Mouse (Mus musculus): ENCODE results near the gene Mcu. TPM values are rescaled to one million over a fixed set of nuclear protein-coding genes. Genes with fewer than 3 reads are reported as not detected.

Mcu gene
- 10 to 100 TPM; 36.3 to 43.3 TPM for total RNA-seq (2021)
- long read RNA-seq, experiment 1, partial matches to known transcripts, result 0 of 7 reads
- long read RNA-seq, experiment 1, other reads (novel, unspliced or antisense), result 3 of 7 reads
- long read RNA-seq, experiment 2, transcript Mcu-202 (8 exons, 2,872 nt), result major isoform, 18 of 22 reads
- long read RNA-seq, experiment 2, partial matches to known transcripts, result 1 of 22 reads
- long read RNA-seq, experiment 2, other reads (novel, unspliced or antisense), result 3 of 22 reads

DNA sequence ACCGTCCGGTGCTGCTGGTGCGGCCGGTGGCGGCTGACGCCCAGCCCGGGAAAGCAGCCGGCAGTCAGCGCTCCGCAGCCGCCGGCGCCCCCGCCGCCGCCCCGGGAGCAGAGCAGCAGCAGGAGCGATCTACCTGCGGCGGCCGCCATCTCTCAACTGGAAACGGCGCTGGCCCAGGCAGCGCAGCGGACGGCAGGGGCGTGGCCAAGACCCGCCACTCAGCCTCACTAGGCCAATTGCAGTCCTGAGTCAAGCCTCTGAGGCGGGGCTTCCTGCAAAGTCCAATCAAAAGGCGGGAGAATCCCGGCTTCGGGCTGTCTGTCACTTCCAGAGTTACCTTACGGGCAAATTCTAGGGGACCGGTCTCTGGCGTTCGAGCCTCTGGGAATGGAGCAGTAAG lies at the start of gene Mcu:
Gene Mcu, minus strand, starts transcription at position 171 of the 400 bp plus-strand sequence.
- DNase-seq (ENCODE audit: low spot score in 2 of 2), result peak; percentile 79 to 89

DNA sequence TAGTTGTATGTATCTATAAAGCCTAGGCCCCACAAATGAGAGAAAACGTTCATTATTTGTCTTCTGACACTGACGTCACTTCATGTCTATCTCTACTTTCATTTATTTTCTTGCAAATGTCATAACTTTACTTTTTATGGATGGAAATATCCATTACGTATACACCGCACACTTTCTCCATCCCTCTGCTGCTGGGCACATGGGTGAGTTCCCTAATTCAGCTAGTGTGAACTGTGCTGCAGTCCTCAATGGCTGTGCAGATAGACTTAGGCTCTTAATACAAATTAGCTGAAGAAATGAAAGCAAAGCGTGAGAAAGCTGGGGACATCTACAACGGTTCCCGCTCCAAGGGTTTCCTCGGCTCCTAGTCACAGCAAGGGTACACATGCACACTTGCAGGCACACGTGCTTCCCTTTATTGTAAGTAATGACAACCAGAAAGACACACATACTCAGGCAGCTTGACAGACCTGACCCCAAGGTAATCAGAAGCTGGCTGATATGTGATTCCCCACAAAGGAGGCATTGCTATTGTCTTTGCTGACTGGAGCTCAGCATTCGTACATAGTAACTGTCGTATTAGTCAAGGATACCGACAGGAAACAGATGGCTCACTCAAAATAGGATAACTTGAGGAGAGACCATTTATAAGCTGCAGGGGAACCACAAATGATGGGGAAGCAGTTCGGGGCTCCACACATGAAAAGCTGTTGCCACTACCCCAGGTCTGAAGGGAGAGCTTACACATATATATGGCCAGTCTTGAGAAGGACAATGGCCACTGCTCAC lies 49.2 kb upstream of the Mcu start:
- DNase-seq (ENCODE audit: low spot score in 2 of 2), result no peak

DNA sequence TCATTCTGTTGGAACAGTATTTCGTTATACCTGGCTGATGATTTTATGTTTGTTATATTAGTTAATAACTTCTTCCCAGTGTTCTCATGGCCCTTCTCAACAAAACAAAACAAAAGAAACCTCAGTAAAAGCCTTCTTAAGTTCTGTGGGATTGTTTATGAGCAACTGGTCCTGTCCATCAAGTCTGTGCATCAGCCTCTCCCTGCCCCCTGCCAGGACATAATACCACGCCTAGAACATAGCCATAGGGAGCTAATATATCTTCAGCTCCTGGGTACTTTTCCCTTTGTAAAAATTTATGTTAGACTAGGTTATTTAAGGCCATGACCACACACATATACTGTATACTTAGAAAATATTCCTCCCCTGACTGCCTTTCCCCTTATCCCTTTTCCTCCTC lies 48.3 kb upstream of the Mcu start:
- DNase-seq (ENCODE audit: low spot score in 2 of 2), result no peak

DNA sequence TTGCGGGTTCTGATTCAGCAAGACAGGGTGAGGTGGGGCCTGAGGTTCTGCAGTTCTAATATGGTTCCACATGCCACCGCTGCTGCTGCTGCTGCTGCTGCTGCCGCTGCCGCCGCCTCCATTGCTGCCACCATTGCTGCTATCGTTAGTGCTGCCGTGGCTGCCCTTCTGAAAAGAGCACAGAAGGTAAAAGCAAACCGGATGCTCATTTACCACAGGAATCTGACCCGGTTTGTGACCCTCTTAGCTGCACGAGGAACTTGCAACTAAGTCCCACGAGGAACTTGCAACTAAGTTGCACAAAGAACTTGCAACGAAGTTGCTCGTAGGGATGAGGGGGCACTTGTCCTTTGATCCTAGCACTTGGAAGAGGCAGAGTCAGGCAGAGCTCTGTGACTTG lies 40.3 kb upstream of the Mcu start:
- DNase-seq (ENCODE audit: low spot score in 2 of 2), result no peak

DNA sequence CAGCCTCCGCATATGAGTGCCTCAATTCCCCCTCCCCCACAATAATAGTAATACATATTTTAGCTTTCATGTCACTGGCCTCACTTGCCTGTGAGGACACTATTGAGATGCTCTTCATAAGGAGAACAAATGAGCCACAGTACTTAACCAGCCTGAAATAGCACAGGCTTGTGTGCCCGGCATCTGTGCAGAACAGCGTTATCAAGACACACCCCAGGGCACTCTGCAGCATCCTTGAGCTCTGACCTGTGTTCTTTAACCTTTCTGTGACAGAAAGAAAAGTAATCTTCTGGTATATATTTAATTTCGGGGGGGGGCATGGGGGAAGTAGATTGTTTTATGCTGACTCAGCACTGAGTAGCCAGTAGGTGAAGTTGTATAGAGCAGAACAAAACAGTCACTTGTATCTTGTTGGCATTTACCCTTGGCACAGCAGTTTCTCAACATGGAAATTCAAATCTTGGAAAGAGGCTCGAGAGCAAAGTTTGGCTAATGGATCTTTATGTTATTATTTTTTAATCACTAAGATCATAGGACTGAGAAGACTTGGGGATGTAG lies 30.4 kb upstream of the Mcu start:
- DNase-seq (ENCODE audit: low spot score in 2 of 2), result no peak

DNA sequence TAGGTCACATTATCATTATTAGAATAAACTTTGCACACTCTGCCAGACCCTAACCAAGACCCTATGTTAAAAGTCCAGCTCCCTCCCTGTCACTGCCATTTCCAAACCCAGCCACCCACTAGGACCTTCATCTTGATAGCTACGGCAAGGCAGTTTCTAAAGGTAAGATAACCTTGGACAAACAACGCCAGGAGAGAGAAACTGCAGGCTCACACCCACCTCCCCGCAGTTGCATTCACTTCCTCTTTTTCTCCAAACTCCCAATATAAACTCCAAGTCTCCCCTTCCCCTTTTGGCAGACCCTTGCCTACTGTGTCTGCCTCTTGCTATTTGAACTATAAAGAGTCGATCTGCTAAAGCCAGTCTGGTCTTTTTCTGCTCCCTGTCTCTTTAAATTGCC lies 28.7 kb upstream of the Mcu start:
- DNase-seq (ENCODE audit: low spot score in 2 of 2), result no peak

DNA sequence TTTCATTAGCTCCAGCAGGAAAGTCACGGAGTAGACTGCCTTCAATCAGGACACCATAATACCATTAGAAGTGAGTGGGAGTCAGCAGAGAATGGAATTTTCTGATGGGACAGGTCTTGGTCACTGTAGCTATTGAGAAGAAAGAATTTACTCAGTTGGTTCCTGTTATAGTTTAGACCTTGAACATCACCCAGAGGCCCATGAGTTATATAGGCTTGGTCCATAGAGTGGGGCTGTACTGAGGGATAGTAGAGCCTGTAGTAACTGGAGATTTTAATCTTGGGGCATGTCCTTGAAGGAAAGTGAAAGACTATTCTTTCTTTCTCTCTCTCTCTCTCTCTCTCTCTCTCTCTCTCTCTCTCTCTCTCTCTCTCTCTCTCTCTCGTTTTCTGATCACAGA lies 28.2 kb upstream of the Mcu start:
- no peak for DNase-seq (ENCODE audit: low spot score in 2 of 2)

DNA sequence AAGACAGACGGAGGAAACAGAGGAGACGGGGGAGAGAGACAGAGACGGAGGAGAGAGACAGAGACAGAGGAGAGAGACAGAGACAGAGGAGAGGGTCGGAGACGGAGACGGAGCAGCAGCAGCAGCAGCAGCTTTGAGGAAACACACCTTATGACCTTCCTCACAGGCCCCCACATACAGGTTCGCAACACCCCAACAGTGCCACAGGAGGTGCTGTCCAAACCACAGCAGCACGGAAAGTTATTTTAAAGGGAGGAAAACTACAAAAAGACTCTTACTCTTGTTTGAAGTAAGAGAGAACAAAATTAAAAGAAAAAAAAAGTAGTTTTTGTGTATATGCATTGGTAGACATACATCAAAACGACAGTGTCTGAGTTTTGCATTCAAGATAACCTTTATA lies 27.2 kb upstream of the Mcu start:
- DNase-seq (ENCODE audit: low spot score in 2 of 2), result no peak

DNA sequence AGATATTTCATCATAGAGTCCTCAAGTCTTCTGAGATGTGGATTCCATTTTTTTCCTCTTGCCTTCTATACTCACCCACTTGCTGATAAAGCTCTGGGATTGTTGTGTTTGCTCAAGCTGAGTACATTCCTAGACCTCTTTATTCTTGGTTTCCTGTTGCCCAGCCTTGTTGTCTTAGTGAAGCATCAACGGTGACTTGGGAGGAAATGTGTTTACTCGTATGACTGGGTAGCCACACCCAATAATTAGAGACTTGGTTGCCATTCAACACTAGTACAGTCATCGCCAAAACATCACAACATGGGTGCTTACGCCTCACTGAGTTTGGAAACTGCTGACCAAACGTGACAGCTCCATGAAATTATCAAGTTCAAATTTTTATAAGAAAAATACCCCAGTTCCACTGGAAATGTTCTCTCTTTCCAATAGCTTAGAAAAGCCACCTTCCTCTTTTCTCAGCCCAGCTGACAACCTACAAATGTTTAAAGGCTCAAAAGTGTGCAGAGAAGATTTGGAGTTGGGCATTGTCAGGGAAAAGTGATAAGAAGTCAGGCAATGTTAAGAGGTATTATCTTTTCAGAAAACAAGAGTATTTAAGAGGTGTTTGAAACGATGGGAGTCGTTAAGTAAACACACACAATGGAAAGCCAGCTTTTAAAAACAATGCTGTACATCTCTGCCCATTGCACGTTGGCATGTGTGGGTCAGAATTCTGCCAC lies 26.3 kb upstream of the Mcu start:
- no peak for DNase-seq (ENCODE audit: low spot score in 2 of 2)

DNA sequence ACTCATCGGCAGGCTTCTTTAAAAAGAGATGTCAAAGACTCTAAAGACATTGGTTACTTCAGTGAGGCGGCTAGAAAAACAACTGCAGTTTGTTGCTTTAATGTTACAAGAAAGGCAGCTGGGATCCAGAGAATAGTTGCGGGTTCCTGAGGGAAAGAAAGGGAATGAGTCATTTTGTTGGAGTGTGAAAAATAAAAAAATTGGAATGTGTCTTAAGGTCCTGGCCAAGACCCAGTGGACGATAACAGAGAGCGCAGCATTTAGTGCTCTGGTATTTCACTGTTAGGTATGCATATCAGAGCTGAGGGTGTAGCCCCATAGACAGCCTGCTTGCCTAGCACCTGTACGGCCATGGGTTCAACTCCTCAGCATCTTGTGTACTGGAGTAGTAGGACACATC lies 22.1 kb upstream of the Mcu start:
- DNase-seq (ENCODE audit: low spot score in 2 of 2), result no peak

DNA sequence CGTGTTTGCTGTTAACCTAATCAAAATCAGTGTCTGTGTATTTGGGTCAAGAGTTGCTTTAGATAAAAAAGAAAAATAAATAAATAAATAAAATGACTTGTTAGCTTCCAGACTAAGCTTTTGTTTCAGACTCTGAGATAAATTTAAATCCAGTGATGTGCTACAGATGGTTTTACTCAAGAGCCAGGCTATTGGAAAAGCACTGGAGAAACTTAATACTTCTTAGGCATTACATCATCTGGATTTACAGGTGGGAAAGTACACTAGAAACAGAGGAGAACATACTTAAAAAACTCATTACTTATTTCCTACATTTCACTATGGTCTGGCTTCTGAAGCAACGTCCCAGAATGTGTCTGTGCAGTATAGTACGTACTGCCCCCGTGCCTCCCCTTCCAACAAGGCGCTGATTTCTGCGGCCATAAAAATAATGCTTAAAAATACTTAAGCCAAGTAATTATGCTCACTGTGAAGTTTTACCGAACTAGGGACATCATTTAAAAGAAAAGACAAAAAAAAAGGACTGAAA lies 21.2 kb upstream of the Mcu start:
- no peak for DNase-seq (ENCODE audit: low spot score in 2 of 2)

DNA sequence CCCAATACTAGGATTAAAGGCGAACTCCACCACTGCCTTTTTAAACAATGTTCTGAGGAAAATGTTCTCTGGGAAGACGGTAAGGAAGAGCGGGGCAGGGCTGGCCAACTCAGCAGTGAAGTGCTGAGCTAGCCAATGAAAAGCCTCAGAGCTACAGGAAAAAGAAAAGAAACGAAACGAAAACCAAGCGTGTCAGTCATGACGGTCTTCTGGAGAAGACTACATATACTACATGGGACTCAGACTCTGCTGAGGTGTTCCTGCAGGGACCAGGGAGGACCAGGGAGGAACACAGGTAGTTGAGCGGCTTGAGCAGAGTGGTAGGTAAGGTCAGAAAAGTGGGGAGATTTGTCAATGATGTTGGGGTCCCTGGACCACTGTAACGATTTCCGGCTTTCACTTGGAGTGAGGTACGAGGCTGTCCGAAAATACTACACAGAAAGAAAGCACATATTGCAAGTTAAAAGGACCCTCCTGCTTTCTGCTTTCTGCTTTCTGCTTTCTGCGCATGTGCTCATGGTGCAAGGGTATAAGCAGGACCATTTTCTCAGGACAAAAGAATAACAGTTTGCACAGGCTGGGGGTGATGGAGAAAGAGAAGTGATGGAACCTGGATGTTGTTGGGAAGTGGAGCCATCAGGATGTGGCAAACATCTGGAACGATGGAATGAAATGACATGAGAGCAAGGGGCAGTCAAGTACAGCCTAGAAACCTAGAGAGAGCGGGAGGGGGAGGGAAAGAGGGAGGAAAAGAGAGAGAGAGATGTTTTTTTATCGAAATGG lies 20.4 kb upstream of the Mcu start:
- no peak for DNase-seq (ENCODE audit: low spot score in 2 of 2)

DNA sequence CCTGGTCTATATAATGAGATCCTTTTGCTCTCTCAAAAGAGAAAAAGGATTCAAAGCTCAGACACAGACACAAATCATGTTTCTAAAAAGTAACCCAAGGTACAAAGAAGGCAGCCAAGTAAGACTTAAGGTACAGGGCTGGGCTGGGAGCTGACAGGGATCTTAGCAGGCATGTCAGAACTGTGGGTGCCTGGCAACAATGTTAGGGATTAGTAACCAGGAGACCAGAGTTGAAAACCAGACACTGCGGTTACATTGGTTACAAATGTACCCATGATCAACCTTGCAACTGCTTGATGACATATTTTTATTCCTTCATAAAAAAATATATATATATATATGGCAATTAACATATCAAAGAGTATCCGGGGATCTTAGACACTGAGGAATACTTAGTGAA lies 19.6 kb upstream of the Mcu start:
- DNase-seq (ENCODE audit: low spot score in 2 of 2), result no peak

DNA sequence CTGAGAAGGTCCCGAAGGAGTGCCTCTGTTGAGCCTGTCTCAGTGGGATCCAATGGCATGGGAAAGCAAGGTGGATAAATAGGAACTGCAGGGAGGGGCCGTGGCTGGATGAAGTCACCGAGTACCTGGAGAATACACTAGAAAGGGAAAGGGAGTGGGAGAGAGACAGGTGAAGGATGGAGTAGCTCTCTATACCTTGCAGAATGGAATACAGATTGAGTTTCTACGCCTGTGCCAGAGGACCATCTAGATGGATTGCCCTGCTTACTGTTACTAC lies 13.0 kb upstream of the Mcu start:
- DNase-seq (ENCODE audit: low spot score in 2 of 2), result no peak

DNA sequence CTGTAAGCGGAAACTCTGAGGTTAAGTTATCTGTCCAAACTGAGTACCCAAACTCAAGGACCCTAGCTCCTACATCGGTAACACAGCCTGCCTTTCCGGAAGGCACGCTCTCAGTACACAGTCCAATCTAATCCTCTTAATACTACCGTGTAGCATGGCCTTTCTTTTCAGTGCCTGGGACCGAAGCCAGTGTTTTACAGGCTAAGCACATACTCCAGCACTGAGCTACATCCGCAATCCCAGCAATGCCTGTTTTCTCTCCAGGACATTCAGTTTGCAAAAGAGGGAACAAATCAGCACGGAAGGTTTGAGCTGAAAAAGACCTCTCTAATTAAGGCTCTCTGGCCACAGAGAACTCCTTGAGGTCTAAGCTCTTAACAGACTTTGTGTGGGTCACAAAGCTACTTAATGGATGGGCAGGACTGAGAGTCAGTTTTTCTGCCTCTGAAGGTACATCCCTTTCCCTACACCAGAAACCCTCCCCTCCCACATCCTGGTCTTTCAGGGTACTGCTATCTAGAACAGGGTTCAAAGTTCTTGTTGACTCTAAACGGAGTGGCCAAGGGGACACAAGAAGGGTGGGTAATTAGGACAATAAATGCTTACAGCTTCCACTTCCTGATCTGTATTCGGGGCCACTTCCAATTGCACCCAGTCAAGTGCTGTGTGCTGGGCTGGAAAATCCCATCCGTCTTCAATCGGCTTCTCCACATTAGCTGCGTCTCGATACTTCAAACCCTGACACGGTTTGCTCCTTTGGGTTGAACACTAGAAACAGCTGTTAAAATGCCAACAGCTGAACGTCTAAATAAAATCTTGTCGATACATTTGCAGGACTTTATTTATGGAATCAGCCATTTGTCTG lies 12.4 kb upstream of the Mcu start:
- DNase-seq (ENCODE audit: low spot score in 2 of 2), result no peak

DNA sequence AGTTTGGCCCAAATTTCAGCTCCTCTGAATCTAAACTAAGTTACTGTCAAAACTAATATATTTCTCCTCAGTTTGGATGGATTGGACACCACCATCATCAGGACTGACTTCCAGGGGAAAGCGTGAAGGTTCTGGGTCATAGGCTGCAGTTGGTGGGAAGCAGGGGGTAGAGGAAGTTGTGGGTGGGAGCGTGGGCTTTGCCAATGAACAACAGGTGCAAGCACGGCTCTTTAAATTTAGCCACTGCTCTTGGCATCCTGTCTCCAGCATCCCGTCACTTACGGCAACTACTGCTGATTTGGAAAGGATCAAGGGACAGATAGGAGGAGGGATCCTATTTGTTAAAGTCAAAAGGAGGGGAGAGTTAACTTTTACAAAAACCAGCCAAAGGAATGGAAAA lies 7.0 kb upstream of the Mcu start:
- no peak for DNase-seq (ENCODE audit: low spot score in 2 of 2)

DNA sequence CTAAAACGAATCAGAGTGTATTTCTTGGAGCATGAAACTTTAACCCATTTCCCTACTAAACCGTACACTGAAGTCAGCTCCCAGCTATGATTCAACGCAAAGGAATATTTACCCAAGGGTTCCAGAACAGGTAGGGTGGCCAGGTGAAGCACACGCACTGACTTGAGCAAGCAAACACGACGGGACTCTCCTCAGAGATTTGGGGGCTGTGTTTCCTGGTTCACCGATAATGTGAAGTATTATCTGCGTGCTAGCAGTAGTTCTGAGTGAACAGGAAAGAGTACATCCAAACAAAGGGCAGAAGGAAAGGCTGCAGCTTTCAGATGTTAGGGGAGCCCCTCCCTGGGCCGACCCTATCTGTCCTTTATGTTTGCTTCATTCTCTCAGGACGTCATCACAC lies 4.9 kb upstream of the Mcu start:
- no peak for DNase-seq (ENCODE audit: low spot score in 2 of 2)

DNA sequence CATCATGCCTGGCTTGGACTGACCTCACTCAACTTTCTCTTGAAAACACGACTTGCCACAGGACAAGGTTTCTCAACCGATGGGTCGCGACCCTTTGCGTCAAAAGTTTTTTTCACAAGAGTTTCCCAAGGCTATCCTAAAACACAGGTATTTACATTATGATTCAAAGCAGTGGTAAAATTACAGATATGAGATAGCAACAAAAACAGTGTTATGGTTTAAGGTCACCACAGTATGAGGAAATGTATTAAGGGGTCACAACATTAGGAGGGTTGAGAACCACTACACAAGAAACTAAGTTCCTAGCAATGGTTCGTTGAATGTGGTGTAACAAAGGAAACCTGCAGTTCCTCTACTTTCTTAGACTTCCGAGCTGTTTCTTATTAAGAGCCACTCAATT lies 1.3 kb upstream of the Mcu start:
- no peak for DNase-seq (ENCODE audit: low spot score in 2 of 2)

DNA sequence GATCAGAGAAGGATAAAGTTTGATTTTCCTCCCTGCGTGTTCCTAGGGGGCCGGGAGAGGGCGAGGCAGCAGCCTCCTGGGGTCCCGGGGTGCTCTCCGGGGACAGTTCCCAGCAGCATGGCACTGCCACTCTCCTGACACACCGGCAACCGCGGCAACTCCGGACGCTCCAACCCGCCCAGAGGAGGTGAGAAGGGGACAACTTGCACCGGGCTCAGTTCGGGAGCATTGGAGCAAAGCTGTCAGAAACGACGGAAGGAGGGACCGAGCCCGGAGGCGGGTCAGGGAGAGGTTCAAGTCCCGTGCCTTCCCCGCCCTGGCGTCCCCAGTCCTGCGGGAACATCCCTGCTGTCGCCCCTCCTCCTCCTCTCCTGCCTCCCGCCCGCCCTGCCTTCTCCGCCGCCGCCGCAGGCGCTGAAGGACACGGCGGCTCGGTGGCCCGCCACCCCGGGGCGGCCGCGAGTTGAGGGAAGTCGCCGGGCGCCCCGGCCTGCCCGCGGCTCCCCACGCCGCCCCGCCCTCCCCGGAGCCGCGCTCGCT lies 441 bp downstream of the Mcu start, which contains the start of gene Gm10322:
Gene Gm10322, plus strand, starts transcription at position 83 of the 540 bp plus-strand sequence.
- DNase-seq (ENCODE audit: low spot score in 2 of 2), result peak; percentile 52 to 54

DNA sequence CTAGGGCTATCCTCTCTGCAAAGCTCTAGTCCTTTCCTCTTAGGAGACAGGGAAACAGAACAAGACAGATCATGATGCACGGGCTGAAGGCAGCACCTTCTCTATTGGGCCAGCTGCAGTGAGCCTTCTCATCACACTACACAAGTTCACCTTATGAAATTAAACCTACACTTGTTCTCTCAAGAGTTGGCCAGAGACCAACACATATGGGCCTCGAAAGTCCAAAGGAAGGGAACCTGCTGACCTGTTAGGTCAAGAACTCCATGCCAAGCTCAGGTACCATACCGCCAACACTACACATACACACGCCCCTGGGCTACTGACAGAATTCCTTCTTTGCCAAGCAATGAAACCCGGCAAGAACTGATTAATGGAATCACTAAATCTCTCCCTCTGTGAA lies 1.1 kb downstream of the Mcu start:
- no peak for DNase-seq (ENCODE audit: low spot score in 2 of 2)

Measured in adrenal gland, postnatal 4 days (tissue).